Mouse (Mus musculus) hindbrain, postnatal 0 days (tissue): ENCODE measurements at regions not wholly inside any gene's neighbourhood (a gene's known extent, or its start where the extent isn't known, plus 50 kb on each side); places are given as distances from the start of the nearest gene placed in this dataset.

Source experiments
- ATAC-seq: fragments of 200-750 bp; cut with Nextera tagmentation; 2 replicates; pipeline ENCODE4 v1.8.0; 2017; ENCODE audit warnings: mild to moderate bottlenecking, moderate TSS enrichment, moderate library complexity
- DNase-seq: peaks from one replicate; pipeline ENCODE4 v3.0.0-alpha.2; 2015; ENCODE audit warnings: low spot score
- H3K27ac ChIP-seq: fragments of 300-500 bp; sonication (generic); 2 replicates; pipeline ENCODE4 v1.5.1; 2014; ENCODE audit warnings: mild to moderate bottlenecking
- H3K27me3 ChIP-seq: fragments of 300-500 bp; sonication (generic); 2 replicates; pipeline ENCODE4 v1.6.1; 2014; ENCODE audit warnings: low read length, mixed read lengths; ENCODE audit not compliant: insufficient read depth
- H3K36me3 ChIP-seq: fragments of 300-500 bp; sonication (generic); 2 replicates; pipeline ENCODE4 v1.6.1; 2014; ENCODE audit warnings: low read length, mixed read lengths; ENCODE audit not compliant: insufficient read depth
- H3K4me1 ChIP-seq: fragments of 300-500 bp; sonication (generic); 2 replicates; pipeline ENCODE4 v1.6.1; 2014; ENCODE audit warnings: antibody characterized with exemption, low read length, mixed read lengths; ENCODE audit not compliant: insufficient read depth
- H3K4me2 ChIP-seq: fragments of 300-500 bp; sonication (generic); 2 replicates; pipeline ENCODE4 v1.6.1; 2014; ENCODE audit warnings: low read depth, mild to moderate bottlenecking, low read length, moderate library complexity, mixed read lengths
- H3K4me3 ChIP-seq: fragments of 300-500 bp; sonication (generic); 2 replicates; pipeline ENCODE4 v1.5.1; 2014; ENCODE audit warnings: low read length
- H3K9ac ChIP-seq: fragments of 300-500 bp; sonication (generic); replicated peaks from 2 replicates; pipeline ENCODE4 v1.6.1; 2014; ENCODE audit warnings: mild to moderate bottlenecking, low read length, moderate library complexity, mixed read lengths
- H3K9me3 ChIP-seq: fragments of 300-500 bp; sonication (generic); 2 replicates; pipeline ENCODE4 v1.6.1; 2016; ENCODE audit warnings: low read length, mixed read lengths
- CTCF ChIP-seq: IDR thresholded peaks from 2 replicates; pipeline ENCODE4 v1.5.1; 2016; ENCODE audit warnings: antibody characterized with exemption, control low read depth, low read depth
- WGBS: fragments of 180-500 bp; shearing (Covaris S2); extraction: QIAGEN DNeasy Blood & Tissue Kit; methylation state at CpG from one replicate; pipeline ENCODE4 v1.1.7; 2014; 5-methylcytosine and 5-hydroxymethylcytosine counted together

DNA sequence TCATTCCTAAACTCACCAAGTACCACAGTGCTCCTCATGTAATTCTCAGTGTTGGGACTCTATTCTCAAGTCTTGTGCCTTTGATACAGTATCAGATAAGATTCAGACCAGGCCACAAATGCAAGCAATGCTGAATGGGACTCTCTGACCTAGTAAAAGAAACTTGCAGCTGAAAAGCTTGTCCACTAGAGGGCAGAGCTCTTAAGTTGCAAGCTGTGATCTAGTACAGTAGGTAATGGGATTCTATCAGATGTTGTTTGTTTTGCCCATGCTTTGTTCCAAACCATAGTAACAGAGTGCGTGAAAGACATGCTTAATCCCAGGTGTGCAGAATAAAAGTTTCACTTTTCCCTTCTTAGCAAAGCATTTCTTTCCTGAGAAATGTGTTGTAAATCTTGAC, 383.2 kb upstream of the Chrm2 start:
- no peak overlapping the region for H3K27ac ChIP-seq
- no peak overlapping the region for H3K4me2 ChIP-seq
- H3K4me1 ChIP-seq: no peaks in the 10 kb centered on the region
- H3K9ac ChIP-seq: no peak overlapping the region
- H3K9me3 ChIP-seq: no peaks in the 10 kb centered on the region
- TF ChIP-seq CTCF: peak; percentile 81
- whole genome bisulfite sequencing: 29% methylated on average over 1 of the region's 1 CpGs
- no peaks in the 10 kb centered on the region for H3K36me3 ChIP-seq
- no peak overlapping the region for H3K4me3 ChIP-seq
- H3K27me3 ChIP-seq: no peaks in the 10 kb centered on the region
- ATAC-seq: 0 out of 2 replicates have a peak, but pooled peaks have one; percentile 40
- peak; percentile 72 for DNase-seq

DNA sequence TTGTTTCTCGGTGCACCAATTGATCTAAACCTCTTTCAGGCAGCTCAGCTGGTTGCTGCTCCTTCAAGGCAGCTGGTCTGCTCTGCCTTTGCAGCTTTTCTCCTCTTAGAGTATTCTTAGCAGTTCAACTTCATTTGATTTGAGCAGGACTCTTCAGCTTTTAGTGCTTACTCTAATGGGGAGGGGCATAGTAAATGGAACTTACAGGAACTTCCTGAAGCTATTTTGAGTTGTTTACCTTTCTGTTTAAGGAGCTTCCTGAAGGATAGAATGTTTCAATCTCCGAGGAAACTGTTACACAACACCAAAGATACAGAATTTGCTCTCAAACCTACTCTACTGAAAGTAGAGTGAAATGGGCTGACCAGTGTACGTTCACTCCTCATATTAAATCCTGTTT, 385.8 kb upstream of the Chrm2 start:
- ATAC-seq (no peak), DNase-seq (no peak)
- no peaks in the 10 kb centered on the region for H3K4me1 ChIP-seq
- H3K9ac ChIP-seq: no peak overlapping the region
- H3K27me3 ChIP-seq: no peaks in the 10 kb centered on the region
- WGBS: 77% methylated on average over 3 of the region's 3 CpGs
- H3K36me3 ChIP-seq: no peaks in the 10 kb centered on the region
- H3K4me2 ChIP-seq: no peak overlapping the region
- TF ChIP-seq CTCF: no peak
- no peak overlapping the region for H3K4me3 ChIP-seq
- no peak overlapping the region for H3K27ac ChIP-seq
- H3K9me3 ChIP-seq: no peaks in the 10 kb centered on the region

DNA sequence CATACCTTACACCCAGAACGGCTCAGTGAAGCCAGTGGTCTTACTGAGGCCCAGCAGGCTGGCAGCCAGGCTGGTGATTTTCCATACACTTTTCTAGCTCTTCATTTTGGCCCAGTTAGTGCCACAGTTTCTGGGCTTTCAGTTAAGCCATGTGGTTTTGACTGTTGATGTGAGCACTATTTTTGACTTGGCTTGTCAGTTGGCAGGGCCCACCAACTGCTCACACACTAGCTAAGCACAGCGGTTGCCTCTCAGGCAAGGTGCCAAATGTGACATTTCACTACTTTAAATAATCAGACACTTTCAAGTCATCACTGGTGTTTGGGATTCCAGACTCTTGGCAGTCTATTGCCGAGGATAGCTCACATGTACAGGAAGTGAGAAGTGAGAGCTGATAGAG, 399.0 kb upstream of the Chrm2 start:
- ATAC-seq: peak; percentile 85

DNA sequence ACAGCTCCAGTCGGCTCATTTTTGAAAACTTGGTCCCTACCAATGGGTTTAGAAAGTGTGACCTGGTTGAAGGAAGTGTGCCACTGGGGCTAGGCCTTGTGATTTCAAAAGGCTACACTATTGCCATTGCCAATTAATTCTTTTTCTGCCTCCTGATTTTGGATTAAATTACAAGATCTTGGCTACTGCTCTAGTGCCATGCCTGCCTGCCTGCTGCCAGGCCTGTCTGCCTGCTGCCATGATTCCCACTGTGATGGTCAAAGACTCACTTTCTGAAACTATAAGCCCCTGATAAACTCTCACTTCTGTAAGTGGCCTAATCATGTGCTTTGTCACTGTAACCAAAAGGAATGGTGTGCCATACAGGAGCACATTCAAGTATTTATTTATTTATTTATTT, 400.4 kb upstream of the Mtpn start:
- DNase-seq (peak; percentile 8), ATAC-seq (no peak)
- H3K9ac ChIP-seq: no peak overlapping the region
- no peaks in the 10 kb centered on the region for H3K4me1 ChIP-seq
- no peak overlapping the region for H3K27ac ChIP-seq
- no peaks in the 10 kb centered on the region for H3K36me3 ChIP-seq
- no peak for TF ChIP-seq CTCF
- H3K4me3 ChIP-seq: no peak overlapping the region
- no peaks in the 10 kb centered on the region for H3K9me3 ChIP-seq
- WGBS: 76% methylated on average over 1 of the region's 1 CpGs
- H3K27me3 ChIP-seq: no peaks in the 10 kb centered on the region
- H3K4me2 ChIP-seq: no peak overlapping the region

More for the DNA sequence above, 399.0 kb upstream of the Chrm2 start:
- TF ChIP-seq CTCF: no peak
- Histone ChIP-seq H3K9me3 (no peaks in the 10 kb centered on the region), H3K4me1 (no peaks in the 10 kb centered on the region), H3K4me2 (no peak overlapping the region), H3K27ac (no peak overlapping the region), H3K36me3 (no peaks in the 10 kb centered on the region), H3K27me3 (no peaks in the 10 kb centered on the region), H3K4me3 (no peak overlapping the region), H3K9ac (no peak overlapping the region)
- WGBS: 22% methylated on average over 3 of the region's 3 CpGs
- DNase-seq: peak; percentile 90

DNA sequence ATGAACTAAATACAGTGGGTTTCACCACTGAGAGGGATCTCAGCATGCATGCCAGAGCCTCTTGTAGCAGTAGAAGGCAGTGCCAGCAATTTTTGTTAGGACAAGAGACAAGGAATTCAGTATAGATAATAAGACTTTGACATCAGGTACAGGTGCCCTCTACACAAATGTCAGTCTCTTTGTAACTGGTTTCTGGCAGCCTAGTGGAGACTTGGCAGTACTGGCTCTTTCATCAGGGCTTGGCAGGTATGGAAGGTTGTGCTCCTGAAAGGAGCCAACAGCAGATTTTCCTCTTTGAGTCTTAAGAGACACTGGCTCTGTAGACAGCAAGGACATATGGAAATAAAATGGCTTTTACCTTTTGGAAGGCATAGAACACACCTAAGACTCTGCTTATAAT, 384.5 kb upstream of the Mtpn start:
- Histone ChIP-seq H3K4me3 (no peak overlapping the region), H3K9ac (no peak overlapping the region), H3K9me3 (no peaks in the 10 kb centered on the region), H3K27ac (no peak overlapping the region), H3K4me2 (no peak overlapping the region), H3K36me3 (no peaks in the 10 kb centered on the region), H3K27me3 (no peaks in the 10 kb centered on the region), H3K4me1 (no peaks in the 10 kb centered on the region)
- TF ChIP-seq CTCF: no peak
- ATAC-seq: no peak
- no peak for DNase-seq

DNA sequence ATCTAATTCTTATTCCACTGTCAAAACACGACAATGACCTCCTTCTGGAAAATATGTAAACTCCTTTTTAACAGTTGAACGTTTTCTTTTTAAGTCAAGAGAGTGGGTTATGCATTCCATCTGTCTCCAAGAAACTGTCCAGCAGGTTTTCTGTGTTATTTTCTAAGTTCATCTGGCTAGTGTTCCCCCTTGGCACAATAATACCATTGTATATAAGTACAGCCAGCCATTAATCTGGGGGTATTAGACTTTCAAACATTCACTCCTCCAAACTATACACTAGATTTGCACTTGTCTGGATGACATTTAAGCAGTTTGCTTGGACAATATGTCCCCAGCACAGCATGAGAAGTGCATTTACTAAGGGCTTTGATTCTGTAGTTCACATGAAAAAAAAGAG, 358.3 kb upstream of the Mtpn start:
- no peak overlapping the region for H3K27ac ChIP-seq
- DNase-seq (no peak), ATAC-seq (no peak)
- no peaks in the 10 kb centered on the region for H3K27me3 ChIP-seq
- no peak overlapping the region for H3K9ac ChIP-seq
- H3K4me1 ChIP-seq: no peaks in the 10 kb centered on the region
- H3K4me2 ChIP-seq: no peak overlapping the region
- H3K4me3 ChIP-seq: no peak overlapping the region
- H3K36me3 ChIP-seq: no peaks in the 10 kb centered on the region
- WGBS: 48% methylated on average over 2 of the region's 2 CpGs
- TF ChIP-seq CTCF: no peak
- no peaks in the 10 kb centered on the region for H3K9me3 ChIP-seq

DNA sequence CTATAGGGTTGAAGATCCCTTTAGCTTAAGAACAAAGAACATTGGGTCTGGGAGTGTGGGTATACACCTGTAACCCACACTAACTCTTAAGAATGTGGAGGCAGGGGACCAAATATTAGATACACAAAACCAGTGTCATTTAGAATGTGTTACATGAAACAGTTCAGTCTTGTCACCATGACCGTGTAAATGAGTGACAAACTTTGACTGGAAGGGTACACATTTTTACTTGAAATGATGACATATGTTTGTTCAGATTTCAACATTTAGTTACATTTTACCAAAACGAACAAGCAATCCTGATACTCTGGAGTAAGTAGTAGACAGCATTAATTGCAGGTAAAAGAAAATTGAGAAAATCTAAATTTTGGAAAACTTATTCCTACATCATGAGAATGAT, 356.0 kb upstream of the Mtpn start:
- WGBS: 92% methylated on average over 2 of the region's 2 CpGs
- Histone ChIP-seq H3K27me3 (no peaks in the 10 kb centered on the region), H3K27ac (no peak overlapping the region), H3K4me2 (no peak overlapping the region), H3K36me3 (no peaks in the 10 kb centered on the region), H3K9ac (no peak overlapping the region), H3K4me1 (no peaks in the 10 kb centered on the region), H3K9me3 (no peaks in the 10 kb centered on the region), H3K4me3 (no peak overlapping the region)
- DNase-seq (no peak), ATAC-seq (no peak)
- TF ChIP-seq CTCF: no peak
